Mouse (Mus musculus): Measurements from ENCODE around the gene Myocos. TPM values are rescaled to one million over a fixed set of nuclear protein-coding genes. Genes with fewer than 3 reads are reported as not detected.
"Not testable (repeated sequence)": the region's sequence is repeated elsewhere in the genome, so short reads cannot be mapped to it uniquely, and the experiment has no call there.

Gene Myocos
- total RNA-seq (2015; ENCODE audit: low replicate concordance) (not detected in 2 replicates), total RNA-seq (2017; ENCODE audit: low replicate concordance) (not detected in 2 replicates)

DNA sequence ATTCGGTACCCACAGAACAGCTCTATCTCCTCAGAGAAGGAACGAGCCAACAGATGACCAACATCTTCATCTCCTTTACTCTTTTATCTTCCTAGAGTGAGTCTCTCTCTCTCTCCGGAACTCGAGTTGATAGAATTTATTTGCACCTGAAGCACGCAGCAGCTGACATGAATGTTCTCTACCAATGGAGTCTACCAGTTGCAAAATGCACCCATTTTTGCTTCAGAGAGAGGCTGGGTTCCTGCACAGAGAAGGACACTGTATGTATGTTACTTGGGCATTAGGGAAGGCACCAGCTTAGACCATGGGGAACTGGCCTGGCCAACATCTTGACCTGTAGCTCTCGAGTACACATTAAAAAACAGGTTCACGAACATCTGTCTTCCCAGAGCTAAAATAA, at the start of gene Myocos:
TSS of gene Myocos (minus strand) at position 101 of the 400 bp plus-strand sequence.
- no peak for ATAC-seq (replicated peaks; ENCODE audit: low FRiP score, poor library complexity, severe bottlenecking)

GRCm38 (mm10) chr1:162700389-162701066, 42.5 kb upstream of the Myocos start:
- ATAC-seq (replicated peaks; ENCODE audit: low FRiP score, poor library complexity, severe bottlenecking): no peak

- no peak for ATAC-seq (replicated peaks; ENCODE audit: low FRiP score, poor library complexity, severe bottlenecking)
Measured at GRCm38 (mm10) chr1:162697866-162698265, 39.8 kb upstream of the Myocos start.

DNA sequence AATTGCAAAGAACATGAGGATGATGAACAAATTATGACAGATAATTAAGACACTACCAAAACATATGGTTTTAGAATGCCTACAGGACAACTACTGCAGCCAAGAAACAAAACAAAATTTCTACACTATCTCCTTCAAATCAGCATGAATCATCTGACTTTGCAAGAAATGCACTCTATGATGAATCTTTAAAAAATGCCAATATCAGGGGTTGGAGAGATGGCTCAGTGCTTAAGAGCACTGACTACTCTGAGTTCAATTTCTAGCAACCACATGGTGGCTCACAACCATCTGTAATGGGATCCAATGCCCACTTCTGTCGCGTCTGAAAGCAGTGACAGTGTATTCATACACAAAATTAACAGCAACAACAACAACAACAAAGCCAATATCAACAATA, 35.7 kb upstream of the Myocos start:
- ATAC-seq (replicated peaks; ENCODE audit: low FRiP score, poor library complexity, severe bottlenecking): no peak

- ATAC-seq (replicated peaks; ENCODE audit: low FRiP score, poor library complexity, severe bottlenecking): no peak
Measured at GRCm38 (mm10) chr1:162665486-162666174, 7.6 kb upstream of the Myocos start.

- ATAC-seq (replicated peaks; ENCODE audit: low FRiP score, poor library complexity, severe bottlenecking): peak; percentile 63; the same call in 1 of the 2 replicates
Measured at GRCm38 (mm10) chr1:162664826-162665475, 6.9 kb upstream of the Myocos start.

GRCm38 (mm10) chr1:162660276-162660860, 2.3 kb upstream of the Myocos start:
- ATAC-seq (replicated peaks; ENCODE audit: low FRiP score, poor library complexity, severe bottlenecking): peak; percentile 58

- no peak for ATAC-seq (replicated peaks; ENCODE audit: low FRiP score, poor library complexity, severe bottlenecking)
Measured at GRCm38 (mm10) chr1:162648416-162648815, 9.6 kb downstream of the Myocos start.

DNA sequence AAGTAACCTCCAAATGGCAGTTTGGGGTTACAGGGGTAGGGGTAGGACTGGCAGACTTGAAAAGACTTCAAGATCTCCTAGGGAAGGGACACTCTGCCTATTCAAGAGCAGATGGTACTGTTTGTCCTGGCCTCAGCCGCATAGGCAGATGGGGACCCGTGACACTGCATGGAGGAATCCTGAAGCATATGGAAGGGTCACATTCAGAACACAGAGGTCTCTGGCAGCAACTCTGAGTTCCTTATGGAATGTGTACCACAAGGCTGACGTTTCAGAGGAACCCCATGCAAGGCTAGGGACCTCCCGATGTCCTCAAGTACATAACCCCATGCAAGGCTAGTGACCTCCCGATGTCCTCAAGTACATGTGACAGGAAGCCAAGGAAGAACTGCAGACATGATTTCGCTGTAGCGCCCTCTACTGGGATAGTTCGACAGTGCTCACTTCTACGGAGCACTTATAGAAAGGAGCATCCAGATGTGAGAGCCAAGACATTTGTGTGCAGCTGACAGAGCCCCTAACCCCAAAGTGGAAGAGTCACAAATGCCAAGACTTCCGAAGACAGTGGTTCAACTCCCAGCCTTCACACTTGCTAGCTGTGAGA, 11.8 kb downstream of the Myocos start:
- no peak for ATAC-seq (replicated peaks; ENCODE audit: low FRiP score, poor library complexity, severe bottlenecking)

GRCm38 (mm10) chr1:162643752-162644151, 14.3 kb downstream of the Myocos start:
- no peak for ATAC-seq (replicated peaks; ENCODE audit: low FRiP score, poor library complexity, severe bottlenecking)

DNA sequence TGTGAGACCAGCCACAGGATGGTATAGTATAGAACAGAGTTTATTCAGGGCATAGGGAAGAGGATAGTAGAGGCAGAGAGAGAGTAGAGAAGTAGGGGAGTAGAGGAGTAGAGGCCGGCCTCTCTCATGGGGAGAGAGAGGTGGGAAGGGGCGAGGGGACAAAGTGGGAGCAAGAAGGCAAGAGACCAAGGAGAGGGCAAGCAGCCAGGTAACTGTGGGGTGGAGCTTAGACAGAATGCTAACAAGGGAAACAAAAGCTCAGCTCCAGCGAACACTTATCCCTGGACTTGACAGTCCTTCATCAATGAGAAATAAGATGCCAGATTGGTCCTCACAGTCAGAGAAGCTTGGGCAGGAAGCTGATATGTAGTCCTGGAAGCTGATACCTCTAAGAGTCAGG, 15.4 kb downstream of the Myocos start:
- ATAC-seq (replicated peaks; ENCODE audit: low FRiP score, poor library complexity, severe bottlenecking): no peak

- no peak for ATAC-seq (replicated peaks; ENCODE audit: low FRiP score, poor library complexity, severe bottlenecking)
Measured at GRCm38 (mm10) chr1:162639861-162640260, 18.2 kb downstream of the Myocos start.

DNA sequence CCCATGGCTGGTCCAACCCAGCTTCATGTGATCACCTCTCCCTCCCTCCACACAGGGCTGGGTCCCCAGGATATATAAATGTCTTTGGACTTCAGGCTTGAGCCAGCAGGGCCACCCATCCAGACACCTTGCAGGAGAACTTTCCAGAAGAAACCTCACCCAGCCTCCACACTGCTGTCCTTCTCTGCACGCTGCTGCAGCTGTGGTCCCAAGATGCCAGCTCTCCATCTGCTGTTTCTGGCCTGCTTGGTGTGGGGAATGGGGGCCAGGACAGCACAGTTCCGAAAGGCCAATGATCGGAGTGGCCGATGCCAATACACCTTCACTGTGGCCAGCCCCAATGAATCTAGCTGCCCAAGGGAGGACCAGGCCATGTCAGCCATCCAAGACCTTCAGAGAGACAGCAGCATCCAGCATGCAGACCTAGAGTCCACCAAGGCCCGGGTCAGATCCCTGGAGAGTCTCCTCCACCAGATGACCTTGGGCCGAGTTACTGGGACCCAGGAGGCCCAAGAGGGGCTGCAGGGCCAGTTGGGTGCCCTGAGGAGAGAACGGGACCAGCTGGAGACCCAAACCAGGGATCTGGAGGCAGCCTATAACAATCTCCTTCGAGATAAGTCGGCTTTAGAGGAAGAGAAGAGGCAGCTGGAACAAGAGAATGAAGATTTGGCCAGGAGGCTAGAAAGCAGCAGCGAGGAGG, 18.8 kb downstream of the Myocos start, which contains the start of gene Myoc:
TSS of gene Myoc (plus strand) at position 105 of the 700 bp plus-strand sequence.
- ATAC-seq (replicated peaks; ENCODE audit: low FRiP score, poor library complexity, severe bottlenecking): no peak

- no peak for ATAC-seq (replicated peaks; ENCODE audit: low FRiP score, poor library complexity, severe bottlenecking)
Measured at GRCm38 (mm10) chr1:162638535-162638934, 19.5 kb downstream of the Myocos start.

GRCm38 (mm10) chr1:162636516-162636915, 21.5 kb downstream of the Myocos start:
- no peak for ATAC-seq (replicated peaks; ENCODE audit: low FRiP score, poor library complexity, severe bottlenecking)

DNA sequence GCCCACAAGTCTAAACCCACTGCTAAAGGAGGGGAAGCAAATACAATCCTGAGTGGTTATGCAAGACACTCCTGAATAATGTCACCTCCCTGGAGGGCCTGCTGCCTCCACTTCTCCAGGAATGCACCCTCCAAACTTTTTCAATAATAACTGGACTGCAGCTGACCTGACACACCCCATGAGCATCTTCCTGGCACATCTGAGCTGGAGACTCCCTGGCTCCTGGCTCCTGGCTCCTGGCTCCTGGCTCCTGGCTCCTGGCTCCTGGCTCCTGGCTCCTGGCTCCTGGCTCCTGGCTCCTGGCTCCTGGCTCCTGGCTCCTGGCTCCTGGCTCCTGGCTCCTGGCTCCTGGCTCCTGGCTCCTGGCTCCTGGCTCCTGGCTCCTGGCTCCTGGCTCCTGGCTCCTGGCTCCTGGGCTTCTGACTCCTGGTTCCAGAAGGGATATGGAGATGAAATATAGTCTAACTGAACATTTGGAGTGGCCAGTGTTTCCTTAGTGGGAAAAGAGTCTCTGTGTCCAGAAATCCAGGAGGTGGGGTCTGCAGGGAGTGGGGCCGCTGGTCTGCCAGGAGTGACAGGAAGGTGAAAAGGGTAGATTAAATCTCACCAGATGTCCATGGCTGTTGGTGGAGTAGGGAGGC, 22.6 kb downstream of the Myocos start:
- ATAC-seq (replicated peaks; ENCODE audit: low FRiP score, poor library complexity, severe bottlenecking): not testable (repeated sequence)

DNA sequence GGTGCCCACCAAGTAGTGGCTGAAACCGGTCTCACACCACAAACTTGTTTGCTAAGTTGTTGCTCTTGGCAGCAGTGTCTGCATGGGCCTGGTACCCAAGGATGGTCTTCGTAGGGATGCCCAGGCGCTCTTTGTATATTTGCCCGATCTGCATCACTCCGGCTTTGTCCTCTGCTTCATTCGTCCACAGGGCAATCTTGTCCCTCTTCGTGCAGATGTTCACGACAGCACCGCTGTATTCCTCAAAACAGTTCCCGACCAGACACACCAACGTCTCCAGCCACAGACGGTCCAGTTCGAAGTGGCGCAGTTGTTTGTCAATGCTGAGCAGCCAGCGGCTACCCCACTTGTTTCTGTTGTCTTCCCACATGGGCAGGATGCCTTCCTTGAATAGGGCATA, 29.7 kb downstream of the Myocos start:
- ATAC-seq (replicated peaks; ENCODE audit: low FRiP score, poor library complexity, severe bottlenecking): not testable (repeated sequence)

- not testable (repeated sequence) for ATAC-seq (replicated peaks; ENCODE audit: low FRiP score, poor library complexity, severe bottlenecking)
Measured at GRCm38 (mm10) chr1:162627821-162628220, 30.2 kb downstream of the Myocos start.

DNA sequence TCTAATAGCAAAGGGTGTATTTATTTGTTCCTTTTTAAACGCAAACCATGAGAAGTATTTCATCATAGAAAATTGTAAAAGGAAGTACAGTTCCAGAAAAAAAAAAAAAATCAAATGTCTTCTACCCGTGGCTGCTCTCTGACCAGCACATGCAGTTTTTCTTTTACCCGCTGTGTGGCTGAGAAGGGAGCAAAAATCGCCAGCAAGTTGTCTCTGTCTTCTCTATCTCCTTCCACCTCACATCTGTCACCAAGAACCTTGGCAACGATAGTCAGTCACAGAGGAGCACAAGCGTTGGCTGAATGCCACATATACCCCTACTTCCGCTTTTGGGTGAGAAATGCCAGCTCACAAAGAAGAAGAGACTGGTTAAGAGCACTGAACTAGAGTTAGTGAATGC, 32.8 kb downstream of the Myocos start:
- ATAC-seq (replicated peaks; ENCODE audit: low FRiP score, poor library complexity, severe bottlenecking): no peak

Data from erythroid progenitor cell, adult 5-6 weeks (primary cell).